Mouse (Mus musculus): ENCODE data around the gene Hist1h2ad.

- TF ChIP-seq POLR2A (IDR thresholded peaks at IDR 0.05; ENCODE audit: insufficient read length, low read depth), result peak; percentile 88
- TF ChIP-seq USF1 (IDR thresholded peaks at IDR 0.05; ENCODE audit: low read depth), result no peak
- TF ChIP-seq MYOD1 (IDR thresholded peaks at IDR 0.05; ENCODE audit: control insufficient read depth in 1 of 3, insufficient read length in 2 of 3, low read depth in 2 of 3), result no peak
Measured at GRCm38 (mm10) chr13:23621532-23622174, 47.5 kb downstream of the Hist1h2ad start.

Data from myocyte (in vitro differentiated cells).